Mouse (Mus musculus) liver, embryonic 14.5 days (tissue): ENCODE data around the gene Mpeg1.

Experiments
- CTCF ChIP-seq: IDR thresholded peaks from 2 replicates; pipeline ENCODE4 v1.5.1; 2016; ENCODE audit warnings: antibody characterized with exemption, low read depth, control low read depth
- EP300 ChIP-seq: IDR thresholded peaks from 2 replicates; pipeline ENCODE4 v1.6.1; 2016; ENCODE audit warnings: antibody characterized with exemption, low read depth

GRCm38 (mm10) chr19:12445014-12445413, 15.6 kb upstream of the Mpeg1 start:
- TF ChIP-seq CTCF: no peak
- TF ChIP-seq EP300: no peak
